ENCODE assay signal across 7 mouse cellular contexts in genomic region chr2:122737894-122738830, GRCm38 (mm10). TPM values are rescaled to one million over a fixed set of nuclear protein-coding genes. Genes with fewer than 3 reads are reported as not detected.
A peak's percentile ranks its signal among the peaks of the same experiment; 100 is the strongest.
DNase-seq lines count a peak whose midpoint lies in the region; ATAC-seq lines count a peak whose summit lies in the region.

Bloc1s6 (plus strand) TSS chr2:122738503.

- no peaks in the 10 kb centered on the region for H3K27me3 ChIP-seq in intestine, embryonic 16.5 days (replicated peaks; ENCODE audit: control insufficient read depth, insufficient read depth, low read length)
- H3K27me3 ChIP-seq in midbrain, embryonic 11.5 days (ENCODE audit: control insufficient read depth, insufficient read depth, low read length): no peaks in the 10 kb centered on the region

- peak within 1 kb of the TSS; percentile 97 for H3K9ac ChIP-seq in intestine, embryonic 16.5 days (ENCODE audit: low read depth, low read length)
- H3K9ac ChIP-seq in midbrain, embryonic 11.5 days (ENCODE audit: low read length): peak within 1 kb of the TSS; percentile 94

- no peaks in the 10 kb centered on the region for H3K36me3 ChIP-seq in intestine, embryonic 16.5 days (ENCODE audit: control insufficient read depth, insufficient read depth, low read length)
- H3K36me3 ChIP-seq in midbrain, embryonic 11.5 days (ENCODE audit: control insufficient read depth, insufficient read depth, low read length): no peaks in the 10 kb centered on the region; the same call in 1 of the 2 replicates

- intact Hi-C loops in left cerebral cortex, postnatal 36 days (cut with DNase I): loop anchor here (2.0 kb wide), 1 partner anchor 35 kb away; the partner anchor contains the start of gene Slc30a4

- peak; percentile 86 for DNase-seq in adrenal gland, adult 8-10 months
- peak; percentile 95 for DNase-seq in embryo, embryonic 9.5 days (ENCODE audit: extremely low spot score)
- DNase-seq in gastrocnemius, postnatal 4 days (ENCODE audit: low spot score in 2 of 2): peak; percentile 65 to 89
- DNase-seq in left cerebral cortex, postnatal 36 days (ENCODE audit: low spot score in 2 of 2): peak; percentile 92 to 94
- peak; percentile 100 for DNase-seq in midbrain, embryonic 11.5 days (ENCODE audit: low spot score, missing footprints)
- peak; percentile 89 for DNase-seq in skeletal muscle tissue, adult 2 months (ENCODE audit: low read depth, low spot score)

- peak within 1 kb of the TSS; percentile 94 for H3K27ac ChIP-seq in intestine, embryonic 16.5 days (ENCODE audit: low read length)
- H3K27ac ChIP-seq in midbrain, embryonic 11.5 days (ENCODE audit: low read depth, low read length): peak within 1 kb of the TSS; percentile 78

- H3K4me2 ChIP-seq in intestine, embryonic 16.5 days (ENCODE audit: low read depth, low read length): peak within 1 kb of the TSS; percentile 78
- peak within 1 kb of the TSS; percentile 77 for H3K4me2 ChIP-seq in midbrain, embryonic 11.5 days

- H3K4me1 ChIP-seq in intestine, embryonic 16.5 days (ENCODE audit: control insufficient read depth, insufficient read depth, low read length): peaks cover 12% of the 10 kb centered on the region
- H3K4me1 ChIP-seq in midbrain, embryonic 11.5 days (ENCODE audit: control insufficient read depth, insufficient read depth, low read length): peaks cover 4% of the 10 kb centered on the region; the same call in 1 of the 2 replicates

- peak; percentile 98 for ATAC-seq in intestine, embryonic 16.5 days
- peak; percentile 95 for ATAC-seq in midbrain, embryonic 11.5 days (ENCODE audit: low FRiP score)

- H3K4me3 ChIP-seq in intestine, embryonic 16.5 days (ENCODE audit: low read length): peak within 1 kb of the TSS; percentile 89
- peak within 1 kb of the TSS; percentile 81 for H3K4me3 ChIP-seq in midbrain, embryonic 11.5 days (ENCODE audit: low read depth, low read length)

- WGBS in intestine, embryonic 16.5 days: 1% methylated on average over 51 of the region's 59 CpGs
- under 1% methylated on average over 49 of the region's 59 CpGs for WGBS in midbrain, embryonic 11.5 days

- H3K9me3 ChIP-seq in intestine, embryonic 16.5 days (ENCODE audit: control insufficient read depth, low read length): no peaks in the 10 kb centered on the region
- H3K9me3 ChIP-seq in midbrain, embryonic 11.5 days (ENCODE audit: control insufficient read depth, low read length): no peaks in the 10 kb centered on the region

RNA-seq across cellular contexts. Expression of gene Bloc1s6, which starts in this region (rescaled TPM):
- 10 to 100 TPM; 30.2 to 38.8 (median 32.1) TPM for total RNA-seq in adrenal gland, adult 8-10 months (2022)
- 10 to 100 TPM; 23.8 to 26.0 TPM for total RNA-seq in gastrocnemius, postnatal 4 days (2021)
- 51.9 and 54.4 TPM in 2 replicates for polyA plus RNA-seq in intestine, embryonic 16.5 days (2015; fragmentation: Nextera tagmentation; extraction: Ambion mirVana)
- 10 to 100 TPM; 30.2 to 33.3 TPM for total RNA-seq in left cerebral cortex, postnatal 36 days (2021)
- polyA plus RNA-seq in midbrain, embryonic 11.5 days (2014; fragmentation: Nextera tagmentation; extraction: Ambion mirVana): 78.1 and 78.8 TPM in 2 replicates

Comparison
In these comparisons a context has a peak if more than half of its experiments do, and no peak if none do; other contexts are left out.
1. Peak in every context shown above with its lines: DNase-seq, ATAC-seq, H3K4me3 ChIP-seq and H3K27ac ChIP-seq.